Mouse (Mus musculus): ENCODE results near the gene Ctcfl. TPM values are rescaled to one million over a fixed set of nuclear protein-coding genes. Genes with fewer than 3 reads are reported as not detected.

The Ctcfl gene
- total RNA-seq, 2 experiments from 2014 or later, result not detected

GRCm38 (mm10) chr2:173089437-173089836 lies 29.9 kb downstream of the Ctcfl start:
- DNase-seq (ENCODE audit: low spot score in 2 of 2), result peak; percentile 89 to 93
- intact Hi-C loops (cut with DNase I), result loop anchor here (2.0 kb wide), 1 partner anchor 91 kb away; no protein-coding TSS in a partner anchor

- DNase-seq (ENCODE audit: low spot score in 2 of 2), result no peak
- intact Hi-C loops (cut with DNase I), result no loop called here
These were observed 31.9 kb downstream of the Ctcfl start for GRCm38 (mm10) chr2:173087405-173087804.

- intact Hi-C loops (cut with DNase I), result no loop called here
These were observed 33.6 kb downstream of the Ctcfl start for GRCm38 (mm10) chr2:173085763-173086162.

GRCm38 (mm10) chr2:173084871-173085270 lies 34.5 kb downstream of the Ctcfl start:
- intact Hi-C loops (cut with DNase I), result loop anchor here (5.0 kb wide), 2 partner anchors 68 to 608 kb away; no protein-coding TSS in a partner anchor

More at GRCm38 (mm10) chr2:173085763-173086162, 33.6 kb downstream of the Ctcfl start:
- DNase-seq (ENCODE audit: low spot score in 2 of 2), result no peak

GRCm38 (mm10) chr2:173083712-173084475 lies 35.4 kb downstream of the Ctcfl start:
- intact Hi-C loops (cut with DNase I), result loop anchor here (5.0 kb wide), 2 partner anchors 67 to 607 kb away; no protein-coding TSS in a partner anchor
- DNase-seq (ENCODE audit: low spot score in 2 of 2), result no peak

More at GRCm38 (mm10) chr2:173084871-173085270, 34.5 kb downstream of the Ctcfl start:
- DNase-seq (ENCODE audit: low spot score in 2 of 2), result no peak

GRCm38 (mm10) chr2:173083106-173083505 lies 36.2 kb downstream of the Ctcfl start:
- no peak for DNase-seq (ENCODE audit: low spot score in 2 of 2)
- intact Hi-C loops (cut with DNase I), result loop anchor here (5.0 kb wide), 2 partner anchors 66 to 606 kb away; no protein-coding TSS in a partner anchor

GRCm38 (mm10) chr2:173082706-173083105 lies 36.6 kb downstream of the Ctcfl start:
- intact Hi-C loops (cut with DNase I), result loop anchor here (5.0 kb wide), 2 partner anchors 65 to 605 kb away; no protein-coding TSS in a partner anchor
- DNase-seq (ENCODE audit: low spot score in 2 of 2), result no peak

GRCm38 (mm10) chr2:173080785-173081241 lies 38.5 kb downstream of the Ctcfl start:
- intact Hi-C loops (cut with DNase I), result loop anchor here (2.0 to 5.0 kb wide), 4 partner anchors 64 to 604 kb away; no protein-coding TSS in a partner anchor
- DNase-seq (ENCODE audit: low spot score in 2 of 2), result peak; percentile 75 to 77

GRCm38 (mm10) chr2:173079766-173080549 lies 39.4 kb downstream of the Ctcfl start:
- intact Hi-C loops (cut with DNase I), result loop anchor here (2.0 to 5.0 kb wide), 4 partner anchors 63 to 603 kb away; no protein-coding TSS in a partner anchor
- DNase-seq (ENCODE audit: low spot score in 2 of 2), result no peak

GRCm38 (mm10) chr2:173076921-173077320 lies 42.4 kb downstream of the Ctcfl start:
- DNase-seq (ENCODE audit: low spot score in 2 of 2), result no peak
- intact Hi-C loops (cut with DNase I), result no loop called here

- no peak for DNase-seq (ENCODE audit: low spot score in 2 of 2)
- intact Hi-C loops (cut with DNase I), result no loop called here
These were observed 45.7 kb downstream of the Ctcfl start for GRCm38 (mm10) chr2:173073666-173074065.

GRCm38 (mm10) chr2:173072948-173073347 lies 46.4 kb downstream of the Ctcfl start:
- intact Hi-C loops (cut with DNase I), result no loop called here
- DNase-seq (ENCODE audit: low spot score in 2 of 2), result no peak

- DNase-seq (ENCODE audit: low spot score in 2 of 2), result no peak
- intact Hi-C loops (cut with DNase I), result no loop called here
These were observed 54.5 kb downstream of the Ctcfl start for GRCm38 (mm10) chr2:173064864-173065263.

GRCm38 (mm10) chr2:173063219-173063618 lies 56.1 kb downstream of the Ctcfl start:
- intact Hi-C loops (cut with DNase I), result no loop called here
- DNase-seq (ENCODE audit: low spot score in 2 of 2), result no peak

GRCm38 (mm10) chr2:173061443-173062351 lies 57.6 kb downstream of the Ctcfl start:
- intact Hi-C loops (cut with DNase I), result no loop called here
- no peak for DNase-seq (ENCODE audit: low spot score in 2 of 2)

- DNase-seq (ENCODE audit: low spot score in 2 of 2), result no peak
- intact Hi-C loops (cut with DNase I), result no loop called here
These were observed 58.9 kb downstream of the Ctcfl start for GRCm38 (mm10) chr2:173060450-173060849.

- no peak for DNase-seq (ENCODE audit: low spot score in 2 of 2)
- intact Hi-C loops (cut with DNase I), result no loop called here
These were observed 61.1 kb downstream of the Ctcfl start for GRCm38 (mm10) chr2:173058263-173058662.

- intact Hi-C loops (cut with DNase I), result no loop called here
- no peak for DNase-seq (ENCODE audit: low spot score in 2 of 2)
These were observed 61.7 kb downstream of the Ctcfl start for GRCm38 (mm10) chr2:173057623-173058022.

GRCm38 (mm10) chr2:173056882-173057315 lies 62.4 kb downstream of the Ctcfl start:
- intact Hi-C loops (cut with DNase I), result no loop called here
- DNase-seq (ENCODE audit: low spot score in 2 of 2), result no peak

Measured in left cerebral cortex, postnatal 14 days (tissue).